Comparison of ENCODE assay signal across 19 mouse cellular contexts in genomic region chr4:149504363-149504762, GRCm38 (mm10). TPM values are rescaled to one million over a fixed set of nuclear protein-coding genes. Genes with fewer than 3 reads are reported as not detected.
DNase-seq lines count a peak whose midpoint lies in the region; ATAC-seq and TF ChIP-seq lines count a peak whose summit lies in the region.
"Had no signal": no experiment of that assay in that cellular context is flagged by ENCODE, and none has a peak within 500 bp of the region (broad histone marks: within the 10 kb centered on the region; RNA-seq: fewer than 3 reads in every experiment).

No protein-coding gene starts in this region.

- H3K4me3 ChIP-seq in liver, embryonic 13.5 days (replicated peaks): no peak overlapping the region
- H3K4me3 ChIP-seq in liver, embryonic 11.5 days (ENCODE audit: low read depth, low read length): no peak overlapping the region
- H3K4me3 ChIP-seq in spleen, adult 2 months (ENCODE audit: extremely low read depth, insufficient read depth, insufficient read length): no peak overlapping the region
- H3K4me3 ChIP-seq in forebrain, postnatal 0 days (ENCODE audit: low read depth, low read length): no peak overlapping the region
- H3K4me3 ChIP-seq in stomach, postnatal 0 days (ENCODE audit: low read depth, low read length): no peak overlapping the region
- H3K4me3 ChIP-seq in heart, embryonic 10.5 days: no peak overlapping the region
- H3K4me3 ChIP-seq: erythroblast, embryonic 14.5 days; intestine, embryonic 15.5 days had no signal

- peaks cover 14% of the 10 kb centered on the region for H3K36me3 ChIP-seq in liver, embryonic 13.5 days
- H3K36me3 ChIP-seq in liver, embryonic 11.5 days (ENCODE audit: control insufficient read depth, insufficient read depth, low read length): no peaks in the 10 kb centered on the region
- peaks cover 9% of the 10 kb centered on the region for H3K36me3 ChIP-seq in spleen, adult 2 months (ENCODE audit: control insufficient read depth, insufficient read depth, low read length)
- H3K36me3 ChIP-seq in forebrain, postnatal 0 days (ENCODE audit: insufficient read depth): no peaks in the 10 kb centered on the region
- H3K36me3 ChIP-seq in stomach, postnatal 0 days (ENCODE audit: control insufficient read depth, insufficient read depth, low read length): peaks cover 4% of the 10 kb centered on the region; the same call in 1 of the 2 replicates
- H3K36me3 ChIP-seq in heart, embryonic 10.5 days: peaks cover 32% of the 10 kb centered on the region

- H3K4me2 ChIP-seq in liver, embryonic 13.5 days: no peak overlapping the region
- H3K4me2 ChIP-seq in liver, embryonic 11.5 days: no peak overlapping the region
- no peak overlapping the region for H3K4me2 ChIP-seq in forebrain, postnatal 0 days (ENCODE audit: low read depth)
- H3K4me2 ChIP-seq in stomach, postnatal 0 days (replicated peaks; ENCODE audit: low read depth): no peak overlapping the region
- H3K4me2 ChIP-seq: intestine, embryonic 15.5 days had no signal

- H3K27ac ChIP-seq in liver, embryonic 13.5 days: 0 out of 2 replicates have a peak overlapping the region, but pooled peaks have one; percentile 25
- H3K27ac ChIP-seq in liver, embryonic 11.5 days (ENCODE audit: low read depth, low read length): no peak overlapping the region
- 0 out of 2 replicates have a peak overlapping the region, but pooled peaks have one; percentile 8 for H3K27ac ChIP-seq in spleen, adult 2 months (ENCODE audit: insufficient read depth, low read length)
- H3K27ac ChIP-seq in forebrain, postnatal 0 days (ENCODE audit: low read depth, low read length): no peak overlapping the region
- H3K27ac ChIP-seq in stomach, postnatal 0 days (replicated peaks): peak overlapping the region; percentile 31
- no peak overlapping the region for H3K27ac ChIP-seq in heart, embryonic 10.5 days
- H3K27ac ChIP-seq: intestine, embryonic 15.5 days had no signal

- no peak for TF ChIP-seq CTCF in spleen, adult 2 months (IDR thresholded peaks at IDR 0.05; ENCODE audit: extremely low read depth, insufficient read depth, insufficient read length, insufficient replicate concordance)
- TF ChIP-seq CTCF in forebrain, postnatal 0 days (IDR thresholded peaks at IDR 0.05; ENCODE audit: low read depth): no peak
- TF ChIP-seq CTCF in stomach, postnatal 0 days (IDR thresholded peaks at IDR 0.05; ENCODE audit: low read depth): no peak

- no peak for TF ChIP-seq EP300 in stomach, postnatal 0 days (optimal IDR thresholded peaks at IDR 0.05)

- 64% methylated on average over 5 of the region's 5 CpGs for WGBS in liver, embryonic 13.5 days (ENCODE audit: insufficient replicate concordance)
- WGBS in liver, embryonic 11.5 days: 82% methylated on average over 5 of the region's 5 CpGs
- 83% methylated on average over 5 of the region's 5 CpGs for WGBS in spleen, adult 2 months
- 44% methylated on average over 5 of the region's 5 CpGs for WGBS in forebrain, postnatal 0 days
- 70% methylated on average over 5 of the region's 5 CpGs for WGBS in stomach, postnatal 0 days
- 88% methylated on average over 5 of the region's 5 CpGs for WGBS in heart, embryonic 10.5 days

- ATAC-seq in liver, embryonic 13.5 days (ENCODE audit: low read depth): no peak
- no peak for ATAC-seq in liver, embryonic 11.5 days (replicated peaks; ENCODE audit: low FRiP score)
- ATAC-seq in forebrain, postnatal 0 days: peak; percentile 14; the same call in 1 of the 2 replicates
- ATAC-seq in stomach, postnatal 0 days (ENCODE audit: low FRiP score, low TSS enrichment): no peak
- ATAC-seq: intestine, embryonic 15.5 days had no signal

- no peak overlapping the region for H3K9ac ChIP-seq in liver, embryonic 13.5 days
- no peak overlapping the region for H3K9ac ChIP-seq in liver, embryonic 11.5 days (ENCODE audit: low read depth, low read length)
- no peak overlapping the region for H3K9ac ChIP-seq in forebrain, postnatal 0 days
- no peak overlapping the region for H3K9ac ChIP-seq in stomach, postnatal 0 days (ENCODE audit: low read length)
- H3K9ac ChIP-seq: intestine, embryonic 15.5 days had no signal

- no peaks in the 10 kb centered on the region for H3K4me1 ChIP-seq in liver, embryonic 13.5 days (replicated peaks)
- H3K4me1 ChIP-seq in liver, embryonic 11.5 days (replicated peaks; ENCODE audit: control insufficient read depth, insufficient read depth, low read length): no peaks in the 10 kb centered on the region
- no peaks in the 10 kb centered on the region for H3K4me1 ChIP-seq in spleen, adult 2 months (ENCODE audit: control insufficient read depth, insufficient read depth, insufficient read length)
- no peaks in the 10 kb centered on the region for H3K4me1 ChIP-seq in forebrain, postnatal 0 days (ENCODE audit: insufficient read depth)
- no peaks in the 10 kb centered on the region for H3K4me1 ChIP-seq in stomach, postnatal 0 days (replicated peaks; ENCODE audit: control insufficient read depth, insufficient read depth)
- H3K4me1 ChIP-seq in heart, embryonic 10.5 days: no peaks in the 10 kb centered on the region
- H3K4me1 ChIP-seq: intestine, embryonic 15.5 days had no signal

- DNase-seq in liver, embryonic 13.5 days: no peak
- no peak for DNase-seq in liver, embryonic 11.5 days (ENCODE audit: low spot score)
- DNase-seq in spleen, adult 2 months (ENCODE audit: low read depth in 1 of 2, low spot score in 2 of 2): no peak
- DNase-seq in spleen, postnatal 4 days (ENCODE audit: low spot score in 2 of 2): no peak
- no peak for DNase-seq in forebrain, postnatal 0 days
- DNase-seq in stomach, postnatal 0 days (ENCODE audit: low spot score): no peak
- no peak for DNase-seq in urinary bladder, postnatal 25 days (ENCODE audit: low spot score)
- DNase-seq in heart, embryonic 10.5 days (ENCODE audit: low spot score): no peak
- DNase-seq: cerebellum, adult 11 months; heart, adult 18-20 months; heart, postnatal 10 days; lung, postnatal 36 days; right cerebral cortex, postnatal 25 days had no signal

- no peaks in the 10 kb centered on the region for H3K9me3 ChIP-seq in liver, embryonic 13.5 days (replicated peaks)
- H3K9me3 ChIP-seq in liver, embryonic 11.5 days (ENCODE audit: control insufficient read depth, low read length): no peaks in the 10 kb centered on the region
- H3K9me3 ChIP-seq in forebrain, postnatal 0 days (ENCODE audit: low read length): no peaks in the 10 kb centered on the region
- H3K9me3 ChIP-seq in stomach, postnatal 0 days (ENCODE audit: control insufficient read depth, low read length): no peaks in the 10 kb centered on the region
- no peaks in the 10 kb centered on the region for H3K9me3 ChIP-seq in heart, embryonic 10.5 days
- H3K9me3 ChIP-seq: intestine, embryonic 15.5 days had no signal

- no peaks in the 10 kb centered on the region for H3K27me3 ChIP-seq in liver, embryonic 13.5 days
- H3K27me3 ChIP-seq in liver, embryonic 11.5 days (replicated peaks; ENCODE audit: control insufficient read depth, insufficient read depth, low read length): no peaks in the 10 kb centered on the region
- H3K27me3 ChIP-seq in spleen, adult 2 months (ENCODE audit: control insufficient read depth, insufficient read depth, low read length): no peaks in the 10 kb centered on the region
- no peaks in the 10 kb centered on the region for H3K27me3 ChIP-seq in forebrain, postnatal 0 days (ENCODE audit: insufficient read depth, low read length)
- H3K27me3 ChIP-seq in stomach, postnatal 0 days (ENCODE audit: control insufficient read depth, insufficient read depth, low read length): no peaks in the 10 kb centered on the region
- no peaks in the 10 kb centered on the region for H3K27me3 ChIP-seq in heart, embryonic 10.5 days (ENCODE audit: insufficient read depth, poor library complexity, severe bottlenecking)
- H3K27me3 ChIP-seq: intestine, embryonic 15.5 days had no signal

- no peak for TF ChIP-seq POLR2A in spleen, adult 2 months (IDR thresholded peaks at IDR 0.05; ENCODE audit: low read depth, low read length)

RNA-seq across cellular contexts. Expression of gene Ctnnbip1, which starts 13.7 kb away (rescaled TPM):
- 5.5 and 6.5 TPM in 2 replicates for polyA plus RNA-seq in liver, embryonic 13.5 days (2015; fragmentation: Nextera tagmentation; extraction: Ambion mirVana)
- polyA plus RNA-seq in liver, embryonic 11.5 days (2014; fragmentation: Nextera tagmentation; extraction: Ambion mirVana): 21.4 and 24.6 TPM in 2 replicates
- polyA plus RNA-seq in spleen, adult 2 months (2012; rRNA removed): 5.3 and 5.5 TPM in 2 replicates
- 98.6 and 105 TPM in 2 replicates for total RNA-seq in forebrain, postnatal 0 days (2014; rRNA removed)
- 126 and 134 TPM in 2 replicates for polyA plus RNA-seq in forebrain, postnatal 0 days (2015; fragmentation: Nextera tagmentation; extraction: Ambion mirVana)
- 60.1 and 69.5 TPM in 2 replicates for polyA plus RNA-seq in stomach, postnatal 0 days (2015; fragmentation: Nextera tagmentation; extraction: Ambion mirVana)
- polyA plus RNA-seq in heart, embryonic 10.5 days (2016; fragmentation: Nextera tagmentation; extraction: Ambion mirVana): 40.1 and 49.9 TPM in 2 replicates

RNA-seq across cellular contexts. Expression of gene Lzic, which starts 19.3 kb away (rescaled TPM):
- polyA plus RNA-seq in liver, embryonic 13.5 days (2015; fragmentation: Nextera tagmentation; extraction: Ambion mirVana): 19.6 and 20.5 TPM in 2 replicates
- 41.8 and 43.6 TPM in 2 replicates for polyA plus RNA-seq in liver, embryonic 11.5 days (2014; fragmentation: Nextera tagmentation; extraction: Ambion mirVana)
- polyA plus RNA-seq in spleen, adult 2 months (2012; rRNA removed): 8.0 and 8.5 TPM in 2 replicates
- 44.2 and 62.5 TPM in 2 replicates for total RNA-seq in forebrain, postnatal 0 days (2014; rRNA removed)
- polyA plus RNA-seq in forebrain, postnatal 0 days (2015; fragmentation: Nextera tagmentation; extraction: Ambion mirVana): 38.9 and 46.9 TPM in 2 replicates
- 18.9 and 22.5 TPM in 2 replicates for polyA plus RNA-seq in stomach, postnatal 0 days (2015; fragmentation: Nextera tagmentation; extraction: Ambion mirVana)
- polyA plus RNA-seq in heart, embryonic 10.5 days (2016; fragmentation: Nextera tagmentation; extraction: Ambion mirVana): 38.1 and 46.4 TPM in 2 replicates

RNA-seq across cellular contexts. Expression of gene Nmnat1, which starts 19.4 kb away (rescaled TPM):
- 6.5 and 6.7 TPM in 2 replicates for polyA plus RNA-seq in liver, embryonic 13.5 days (2015; fragmentation: Nextera tagmentation; extraction: Ambion mirVana)
- polyA plus RNA-seq in liver, embryonic 11.5 days (2014; fragmentation: Nextera tagmentation; extraction: Ambion mirVana): 13.0 and 14.3 TPM in 2 replicates
- polyA plus RNA-seq in spleen, adult 2 months (2012; rRNA removed): 3.4 and 4.2 TPM in 2 replicates
- 3.6 and 6.5 TPM in 2 replicates for total RNA-seq in forebrain, postnatal 0 days (2014; rRNA removed)
- polyA plus RNA-seq in forebrain, postnatal 0 days (2015; fragmentation: Nextera tagmentation; extraction: Ambion mirVana): 4.8 and 6.4 TPM in 2 replicates
- polyA plus RNA-seq in stomach, postnatal 0 days (2015; fragmentation: Nextera tagmentation; extraction: Ambion mirVana): 6.1 and 6.5 TPM in 2 replicates
- 15.9 and 16.9 TPM in 2 replicates for polyA plus RNA-seq in heart, embryonic 10.5 days (2016; fragmentation: Nextera tagmentation; extraction: Ambion mirVana)

RNA-seq across cellular contexts. Expression of gene Tmem274, which starts 27.2 kb away (rescaled TPM):
- polyA plus RNA-seq in liver, embryonic 13.5 days (2015; fragmentation: Nextera tagmentation; extraction: Ambion mirVana): 0.19 TPM in 1 of 2 replicates, not detected in the other
- polyA plus RNA-seq in liver, embryonic 11.5 days (2014; fragmentation: Nextera tagmentation; extraction: Ambion mirVana): 0.31 TPM in 1 of 2 replicates, not detected in the other
- not detected in 2 replicates for polyA plus RNA-seq in spleen, adult 2 months (2012; rRNA removed)
- total RNA-seq in forebrain, postnatal 0 days (2014; rRNA removed): not detected in 2 replicates
- polyA plus RNA-seq in forebrain, postnatal 0 days (2015; fragmentation: Nextera tagmentation; extraction: Ambion mirVana): not detected in 2 replicates
- not detected in 2 replicates for polyA plus RNA-seq in stomach, postnatal 0 days (2015; fragmentation: Nextera tagmentation; extraction: Ambion mirVana)
- polyA plus RNA-seq in heart, embryonic 10.5 days (2016; fragmentation: Nextera tagmentation; extraction: Ambion mirVana): 0.30 and 0.49 TPM in 2 replicates
- total RNA-seq: gastrocnemius, adult 18-20 months; heart, adult 18-20 months; heart, postnatal 10 days; layer of hippocampus, postnatal 10 days; left cerebral cortex, postnatal 14 days; monocyte, adult 5-6 weeks had no signal
- polyA plus RNA-seq: erythroblast, embryonic 14.5 days; intestine, embryonic 15.5 days had no signal

RNA-seq across cellular contexts. Expression of gene Rbp7, which starts 49.6 kb away (rescaled TPM):
- polyA plus RNA-seq in liver, embryonic 13.5 days (2015; fragmentation: Nextera tagmentation; extraction: Ambion mirVana): not detected in 2 replicates
- polyA plus RNA-seq in liver, embryonic 11.5 days (2014; fragmentation: Nextera tagmentation; extraction: Ambion mirVana): not detected in 2 replicates
- polyA plus RNA-seq in spleen, adult 2 months (2012; rRNA removed): not detected in 2 replicates
- not detected in 2 replicates for total RNA-seq in forebrain, postnatal 0 days (2014; rRNA removed)
- polyA plus RNA-seq in forebrain, postnatal 0 days (2015; fragmentation: Nextera tagmentation; extraction: Ambion mirVana): 0.30 and 0.49 TPM in 2 replicates
- 6.3 and 7.7 TPM in 2 replicates for polyA plus RNA-seq in stomach, postnatal 0 days (2015; fragmentation: Nextera tagmentation; extraction: Ambion mirVana)
- polyA plus RNA-seq in heart, embryonic 10.5 days (2016; fragmentation: Nextera tagmentation; extraction: Ambion mirVana): 0.67 and 1.3 TPM in 2 replicates
- total RNA-seq: layer of hippocampus, postnatal 10 days; left cerebral cortex, postnatal 14 days; monocyte, adult 5-6 weeks had no signal
- polyA plus RNA-seq: erythroblast, embryonic 14.5 days had no signal

Comparison
In these comparisons a context has a peak if more than half of its experiments do, and no peak if none do; other contexts are left out.
1. H3K27ac ChIP-seq: peak in liver, embryonic 13.5 days (single experiment), spleen, adult 2 months (single experiment) and stomach, postnatal 0 days (single experiment); none in liver, embryonic 11.5 days (single experiment), forebrain, postnatal 0 days (single experiment) and heart, embryonic 10.5 days (single experiment).